Mouse (Mus musculus): ENCODE measurements around the gene Cnnm2.

DNA sequence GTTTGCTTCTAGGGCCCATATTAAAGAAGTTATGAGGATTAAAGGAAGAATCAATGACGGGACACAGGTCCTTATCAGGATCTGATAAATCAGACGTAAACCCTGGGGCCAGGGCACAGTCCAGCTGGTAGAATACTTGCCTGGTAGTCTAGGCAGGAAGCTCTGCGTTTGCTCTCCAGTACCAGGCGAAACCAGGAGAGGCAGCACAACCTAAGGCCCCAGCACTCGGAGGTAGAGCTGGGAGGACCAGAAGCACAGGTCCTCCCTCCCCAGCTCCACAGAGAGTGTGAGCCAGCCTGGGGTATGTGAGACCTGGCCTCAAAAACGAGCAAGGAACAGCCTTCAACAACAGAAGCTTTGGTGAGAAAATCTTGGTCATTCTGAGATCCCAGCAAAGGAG lies 19.8 kb upstream of the Cnnm2 start:
- TF ChIP-seq POLR2A (IDR thresholded peaks at IDR 0.05; ENCODE audit: extremely low read depth, insufficient read depth, low read length) (no peak), CTCF (IDR thresholded peaks at IDR 0.05; ENCODE audit: extremely low read depth, insufficient read depth, low read length) (no peak)

Data from cortical plate, adult 2 months (tissue).